Mouse (Mus musculus): ENCODE results near the gene Syt7. TPM values are rescaled to one million over a fixed set of nuclear protein-coding genes. Genes with fewer than 3 reads are reported as not detected.

Gene Syt7
- total RNA-seq, 2 experiments from 2014 or later: 3.5 TPM

DNA sequence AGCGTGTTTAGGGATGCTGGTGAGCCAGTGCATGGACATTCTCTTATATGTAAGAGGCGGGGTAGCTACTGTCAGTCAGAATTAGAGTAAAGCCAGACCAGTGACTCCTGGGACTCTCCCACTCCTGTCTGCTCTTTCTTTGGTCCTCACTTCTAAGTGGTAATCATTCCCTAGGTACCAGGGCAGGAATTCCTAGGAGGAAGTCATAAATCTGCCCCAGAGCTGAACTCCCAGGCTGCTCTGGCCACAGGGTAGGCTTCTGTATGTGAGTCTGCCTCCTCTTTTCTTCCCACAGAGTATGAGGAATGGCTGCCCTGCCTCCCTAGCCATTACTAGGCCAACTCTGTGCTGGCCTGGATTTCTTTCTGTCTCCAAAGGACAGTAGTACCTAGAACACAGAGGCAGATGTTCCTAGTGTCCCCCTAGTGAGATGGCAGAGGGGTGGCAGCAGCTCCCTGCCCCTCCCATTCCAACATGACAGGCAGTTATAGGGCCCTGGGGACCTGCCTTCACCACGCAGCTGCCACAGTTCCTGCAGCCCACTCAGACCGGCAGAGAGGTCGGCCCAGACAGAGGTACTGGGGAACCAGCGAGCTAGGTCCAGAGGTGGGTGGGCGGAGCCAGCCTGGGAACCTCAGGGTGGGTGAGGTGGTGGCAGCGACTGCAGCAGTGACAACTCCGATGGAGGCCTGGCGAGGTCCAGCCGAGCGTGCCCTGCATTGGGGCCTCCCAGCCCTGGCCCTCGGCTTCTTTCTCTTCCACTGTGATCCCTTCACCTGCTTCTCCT lies 36.8 kb downstream of the Syt7 start:
- DNase-seq: no peak

DNA sequence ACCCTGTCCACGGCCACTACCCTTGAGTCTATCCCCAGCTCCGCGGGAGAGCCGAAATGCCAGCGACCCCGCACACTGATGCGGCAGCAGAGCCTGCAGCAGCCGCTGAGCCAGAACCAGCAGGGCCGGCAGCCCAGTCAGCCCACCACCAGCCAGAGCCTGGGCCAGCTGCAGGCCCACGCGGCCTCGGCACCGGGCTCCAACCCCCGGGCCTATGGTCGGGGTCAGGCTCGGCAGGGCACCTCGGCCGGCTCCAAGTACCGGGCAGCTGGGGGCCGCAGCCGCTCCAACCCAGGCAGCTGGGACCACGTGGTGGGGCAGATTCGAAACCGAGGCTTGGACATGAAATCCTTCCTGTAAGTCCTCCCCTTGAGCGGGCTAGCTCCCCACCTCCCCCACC lies 37.4 kb downstream of the Syt7 start:
- no peak for DNase-seq

DNA sequence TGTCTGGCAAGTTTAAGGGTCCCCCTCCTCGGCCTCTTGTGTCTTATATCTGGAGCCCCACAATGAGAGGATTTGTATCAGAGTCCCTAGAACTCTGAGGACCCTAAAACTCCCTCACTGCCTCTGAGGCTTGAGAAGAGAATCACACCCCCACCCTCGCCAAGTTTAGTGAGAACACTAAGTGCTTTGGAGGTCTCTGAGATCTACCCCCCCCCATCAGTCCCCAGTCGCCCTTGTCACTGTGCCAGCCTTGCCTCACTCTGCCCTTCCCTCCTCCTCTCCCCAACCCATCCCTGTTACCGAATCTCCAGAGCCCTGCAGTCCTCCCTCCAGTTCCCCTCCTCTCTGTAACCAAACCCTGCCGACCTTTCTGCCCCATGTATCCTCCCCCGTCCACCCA lies 37.9 kb downstream of the Syt7 start:
- no peak for DNase-seq

DNA sequence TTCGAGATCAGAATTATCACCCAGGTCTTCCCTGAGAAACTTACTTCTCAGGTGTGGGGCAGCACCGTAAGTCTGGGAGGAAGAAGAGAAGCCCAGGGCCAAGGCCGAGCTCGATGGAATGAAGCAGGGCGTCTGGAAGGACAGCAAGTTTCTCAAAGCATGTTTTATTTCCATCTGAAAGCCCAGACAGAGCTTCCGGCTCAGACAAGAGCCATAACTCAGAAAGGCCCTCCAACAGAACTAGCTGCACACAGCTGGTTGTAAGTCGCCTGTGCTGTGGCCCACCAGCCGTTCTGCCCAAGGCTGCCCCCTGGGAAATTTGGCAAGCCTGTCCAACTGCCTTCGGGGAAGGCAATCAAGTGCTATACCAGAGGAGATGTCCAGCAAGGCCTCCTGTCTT lies 38.5 kb downstream of the Syt7 start:
- DNase-seq: no peak

DNA sequence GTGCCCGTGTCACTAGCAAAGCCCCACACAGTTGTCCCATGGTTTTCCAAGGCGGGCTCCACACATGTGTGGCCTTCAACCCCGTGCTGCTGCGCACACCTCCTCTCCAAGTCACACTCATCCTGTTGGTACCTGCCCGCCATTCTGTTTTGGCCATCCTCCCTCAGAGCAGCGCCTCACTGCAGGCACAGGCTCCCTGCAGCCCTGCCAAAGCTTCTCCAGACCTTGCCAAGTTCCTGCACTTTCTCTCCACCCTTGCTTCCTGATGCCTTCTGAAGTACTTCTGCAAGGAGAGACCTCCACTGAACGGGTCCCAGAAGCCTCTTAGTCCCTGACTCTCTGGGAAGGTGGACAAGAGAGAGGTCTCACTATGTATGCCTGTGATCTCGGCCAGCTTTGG lies 40.5 kb downstream of the Syt7 start:
- no peak for DNase-seq

DNA sequence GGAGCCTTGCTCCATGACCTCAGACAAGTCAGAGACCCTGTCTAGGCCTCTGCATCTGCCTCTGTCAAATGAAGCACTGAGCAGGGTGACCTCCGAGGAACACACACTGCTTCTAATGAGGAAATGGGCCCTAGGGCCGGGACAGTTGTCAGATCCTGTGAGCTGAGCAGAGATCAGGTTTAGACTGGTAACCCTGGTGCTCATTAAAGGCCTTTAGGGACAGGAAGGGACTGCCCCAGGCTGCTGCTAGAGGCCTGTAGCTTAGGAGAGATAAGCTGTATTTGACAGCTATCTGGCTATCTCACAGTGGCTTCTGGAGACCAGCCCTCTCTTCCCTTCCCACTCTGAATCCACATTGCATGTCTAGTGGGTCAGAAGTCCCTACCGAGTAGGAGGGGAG lies 42.5 kb downstream of the Syt7 start:
- DNase-seq: no peak

DNA sequence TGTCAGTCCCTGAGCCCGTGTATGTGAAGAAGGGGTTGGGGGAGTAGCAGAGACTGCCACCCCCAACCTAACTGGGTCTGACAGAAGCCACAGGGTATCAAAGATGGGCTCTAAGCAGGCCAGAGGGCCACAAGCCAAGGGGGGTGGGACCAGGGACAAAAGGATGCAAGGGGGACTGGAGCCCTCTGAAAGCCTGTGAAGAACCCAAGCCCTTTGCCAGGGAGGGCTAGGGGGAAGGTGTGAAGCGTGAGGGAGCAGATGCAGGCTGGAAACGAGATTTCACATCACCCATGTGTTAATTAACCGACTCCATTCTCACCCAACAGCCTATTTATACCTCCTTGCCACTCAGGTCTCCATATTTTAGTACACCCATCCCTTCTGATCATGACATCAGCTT lies 43.0 kb downstream of the Syt7 start:
- DNase-seq: no peak

DNA sequence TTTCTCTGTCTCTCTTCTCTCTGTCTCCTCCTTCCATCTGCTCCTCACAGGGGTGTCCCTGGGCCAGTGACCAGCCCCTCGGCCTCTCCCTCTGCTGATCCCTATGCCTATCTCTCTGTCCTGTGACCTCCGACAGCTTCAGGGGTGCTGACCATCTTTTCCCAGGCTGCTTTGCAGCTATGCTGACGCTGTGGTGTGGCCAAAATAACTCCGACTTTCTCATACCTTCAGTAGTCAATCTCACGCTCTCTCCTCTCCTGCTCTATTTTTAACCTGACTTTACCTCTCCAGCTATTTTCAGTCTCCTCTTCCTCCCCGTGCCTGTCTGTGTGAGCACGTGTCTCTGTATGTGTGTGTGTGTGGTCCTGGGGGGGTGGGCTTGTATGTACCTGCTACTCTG lies 44.3 kb downstream of the Syt7 start:
- DNase-seq: no peak

DNA sequence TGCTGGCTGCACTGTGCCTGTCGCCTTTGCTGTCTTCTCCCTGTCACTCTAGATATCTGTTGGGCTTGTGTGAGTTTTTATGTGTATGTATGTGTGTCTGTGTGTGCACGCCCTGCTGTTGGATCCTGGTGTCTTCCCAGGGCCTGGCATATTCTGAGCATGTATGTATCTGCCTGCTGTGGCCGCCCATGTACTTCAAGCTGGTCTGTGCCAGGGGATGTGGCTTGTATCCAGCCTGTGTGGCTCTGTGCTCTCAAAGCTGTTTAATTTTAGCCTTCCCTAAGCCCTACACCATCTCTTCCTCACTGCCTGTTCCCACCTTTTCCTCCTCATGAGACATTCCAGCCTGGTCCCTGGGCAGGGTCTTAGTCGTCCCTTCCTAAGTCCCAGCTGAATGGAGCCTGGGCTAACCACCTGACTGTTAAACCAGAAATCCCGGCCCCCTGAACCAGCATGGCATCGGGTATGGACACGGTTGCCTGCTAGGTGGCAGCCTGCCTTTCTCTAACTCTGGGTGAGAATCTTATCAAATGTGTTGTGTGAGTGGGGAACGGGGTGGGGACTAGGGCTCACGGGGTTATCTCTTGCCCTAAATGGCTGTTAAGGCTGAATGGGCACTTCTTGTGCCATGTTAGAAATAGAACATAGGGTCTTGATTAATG lies 45.1 kb downstream of the Syt7 start:
- no peak for DNase-seq

DNA sequence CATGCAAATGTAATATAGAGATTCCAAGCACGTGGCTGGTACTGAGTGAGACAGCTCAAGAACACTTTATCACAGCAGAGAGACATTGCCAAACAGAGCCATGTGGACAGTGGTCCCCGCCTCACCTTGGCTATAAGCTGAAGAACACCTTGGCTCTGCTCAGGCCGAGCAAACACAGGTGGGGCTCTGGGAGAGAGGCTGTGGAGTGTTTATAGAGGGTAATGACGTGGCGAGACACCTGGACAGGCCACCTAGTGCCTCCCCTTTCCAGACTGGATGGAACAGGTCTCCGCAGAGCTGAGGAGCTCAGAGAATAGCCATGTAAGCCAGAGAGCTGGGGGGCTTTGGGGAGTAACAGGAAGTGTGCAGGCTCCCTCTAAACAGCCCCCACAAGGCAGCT lies 46.0 kb downstream of the Syt7 start:
- DNase-seq: no peak

DNA sequence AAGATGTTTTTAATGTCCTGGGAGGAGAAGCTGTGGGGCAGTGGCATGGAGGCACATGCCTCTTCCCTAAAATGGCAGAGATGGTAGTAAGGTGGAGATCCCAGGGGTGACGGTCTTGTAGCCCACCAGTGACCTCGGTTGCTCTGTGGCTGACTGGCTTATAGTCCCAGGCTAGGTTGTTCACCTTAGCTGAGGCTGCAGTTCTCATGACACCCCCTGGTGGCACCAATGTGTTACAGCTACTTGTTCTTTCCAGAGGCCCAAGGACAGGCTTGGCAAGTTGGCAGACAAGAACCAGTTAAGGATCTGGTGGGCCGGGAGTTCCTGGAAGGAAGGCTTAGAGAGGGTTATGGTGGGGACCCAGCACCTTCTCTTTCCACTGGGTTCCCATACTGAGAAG lies 47.0 kb downstream of the Syt7 start:
- DNase-seq: peak; percentile 64

DNA sequence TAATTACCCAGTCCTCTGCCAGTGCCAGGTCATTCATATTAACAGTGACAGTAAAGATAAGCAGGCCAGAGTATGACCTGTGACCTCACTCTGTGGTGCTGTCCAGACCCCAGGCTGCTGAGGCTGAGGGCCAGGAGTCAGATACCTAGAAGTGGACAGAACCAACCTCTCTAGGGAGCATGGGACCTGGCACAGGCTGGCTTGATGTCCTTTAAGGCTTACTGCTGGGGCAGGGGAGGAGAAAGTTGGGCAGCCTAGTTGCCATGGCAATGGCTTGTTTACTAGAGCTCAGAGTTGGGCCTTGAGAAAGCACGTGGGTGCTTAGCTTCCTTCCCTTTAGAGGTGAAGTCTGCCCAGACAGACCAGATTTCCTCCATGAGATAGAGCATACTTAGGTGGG lies 47.8 kb downstream of the Syt7 start:
- DNase-seq: no peak

DNA sequence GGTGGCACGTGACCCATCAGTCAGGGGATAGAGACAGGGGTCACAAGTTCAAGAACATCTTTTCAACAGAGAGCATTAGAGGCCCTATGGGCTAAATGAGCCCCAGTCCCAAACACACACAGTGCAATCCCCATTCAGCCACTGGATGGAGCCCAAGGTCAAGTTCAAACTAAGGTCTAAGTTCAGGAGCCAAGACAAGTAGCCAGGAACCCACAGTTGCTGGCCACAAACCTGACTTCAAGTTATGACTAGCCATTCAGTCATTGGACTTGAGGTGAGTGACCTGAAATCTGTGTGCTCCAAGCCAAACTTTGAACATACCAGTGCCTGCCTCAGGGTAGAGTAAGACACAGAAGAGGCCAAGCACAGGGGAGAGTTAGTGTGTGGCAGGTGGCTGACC lies 48.6 kb downstream of the Syt7 start:
- no peak for DNase-seq

DNA sequence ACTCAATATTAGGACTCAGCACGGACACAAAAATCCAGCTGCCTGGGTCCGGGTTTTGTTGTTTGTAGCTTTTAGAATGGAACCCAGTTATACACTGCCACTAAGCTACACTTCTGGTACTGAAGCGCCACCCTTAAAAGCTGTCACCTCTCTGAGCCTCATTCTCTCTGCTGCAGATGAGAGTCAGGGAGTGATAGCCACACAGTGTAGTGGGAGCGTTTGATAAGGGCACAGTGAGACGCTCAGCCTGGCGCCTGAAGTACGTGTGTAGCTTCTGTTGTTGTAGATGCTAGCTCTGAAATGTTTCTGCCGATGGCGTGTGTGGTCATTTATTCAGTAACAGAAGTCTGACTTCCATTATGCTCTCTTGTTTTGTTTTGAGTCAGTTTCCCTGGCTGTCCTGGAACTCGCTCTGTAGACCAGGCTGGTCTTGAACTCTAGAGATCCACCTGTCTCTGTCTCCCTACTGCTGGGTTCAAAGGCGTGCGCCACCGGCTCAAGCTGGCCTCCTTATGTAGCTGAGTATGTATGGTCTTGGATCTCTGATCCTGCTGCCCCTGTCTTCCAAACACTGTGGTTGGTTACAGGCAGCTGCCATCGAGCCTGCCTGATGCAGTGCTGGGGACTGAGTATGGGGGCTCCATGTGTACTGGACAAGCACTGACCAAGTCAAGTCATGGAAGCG lies 55.9 kb downstream of the Syt7 start:
- no peak for DNase-seq

DNA sequence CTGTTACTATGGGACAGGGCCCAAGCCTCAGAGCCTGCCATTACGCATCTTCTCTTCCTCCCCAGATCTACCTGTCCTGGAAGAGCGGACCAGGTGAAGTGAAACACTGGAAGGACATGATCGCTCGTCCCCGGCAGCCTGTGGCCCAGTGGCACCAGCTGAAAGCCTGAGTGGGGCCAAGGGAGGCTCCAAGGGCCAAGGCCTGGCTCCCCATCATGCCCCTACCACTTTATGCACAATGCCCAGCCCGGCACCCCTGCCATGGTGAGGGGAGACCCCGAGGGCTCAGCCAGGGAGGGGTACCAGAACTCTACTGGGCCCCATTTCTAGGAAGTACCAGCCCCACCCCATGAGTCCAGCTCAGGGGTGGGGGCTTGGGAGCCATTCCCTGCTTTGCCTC lies 59.4 kb downstream of the Syt7 start:
- no peak for DNase-seq

DNA sequence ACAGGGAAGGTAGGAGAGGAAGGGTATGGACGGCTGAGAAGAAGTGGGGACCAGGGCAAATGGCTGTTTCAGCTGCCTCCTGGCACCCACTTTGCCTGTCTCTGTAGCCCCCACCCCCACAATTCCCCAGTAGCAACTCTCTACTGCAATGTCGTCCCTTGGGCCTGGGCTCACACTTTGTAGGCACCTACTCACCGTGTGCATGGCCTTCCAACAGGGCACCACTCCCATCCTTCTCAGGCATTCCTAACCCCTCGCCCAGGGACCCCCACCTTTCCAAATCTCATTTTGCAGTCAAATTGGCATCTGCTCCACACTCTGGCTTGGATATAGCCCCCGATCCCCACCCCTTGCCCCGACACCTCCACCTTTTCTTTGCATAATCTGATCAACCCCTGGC lies 60.3 kb downstream of the Syt7 start:
- no peak for DNase-seq

DNA sequence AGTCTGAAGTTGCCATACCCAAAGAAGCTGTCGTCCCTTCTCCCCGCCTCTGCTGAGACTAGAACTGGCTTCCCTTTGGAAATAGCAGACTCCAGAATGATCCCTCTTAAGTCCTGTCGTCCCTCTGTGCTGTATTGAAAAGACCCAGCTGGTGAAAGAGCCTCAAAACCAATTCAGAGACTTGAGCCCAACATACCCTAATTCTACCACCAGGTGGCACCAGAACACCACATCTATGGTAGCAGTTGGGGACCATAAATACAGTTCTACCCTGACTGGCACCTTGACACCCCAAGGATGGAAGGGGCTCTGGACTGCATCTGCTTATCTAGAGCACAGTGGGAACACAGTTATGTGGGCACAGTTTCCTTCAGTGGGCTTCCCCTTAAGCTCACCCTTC lies 60.8 kb downstream of the Syt7 start:
- DNase-seq: peak; percentile 65

DNA sequence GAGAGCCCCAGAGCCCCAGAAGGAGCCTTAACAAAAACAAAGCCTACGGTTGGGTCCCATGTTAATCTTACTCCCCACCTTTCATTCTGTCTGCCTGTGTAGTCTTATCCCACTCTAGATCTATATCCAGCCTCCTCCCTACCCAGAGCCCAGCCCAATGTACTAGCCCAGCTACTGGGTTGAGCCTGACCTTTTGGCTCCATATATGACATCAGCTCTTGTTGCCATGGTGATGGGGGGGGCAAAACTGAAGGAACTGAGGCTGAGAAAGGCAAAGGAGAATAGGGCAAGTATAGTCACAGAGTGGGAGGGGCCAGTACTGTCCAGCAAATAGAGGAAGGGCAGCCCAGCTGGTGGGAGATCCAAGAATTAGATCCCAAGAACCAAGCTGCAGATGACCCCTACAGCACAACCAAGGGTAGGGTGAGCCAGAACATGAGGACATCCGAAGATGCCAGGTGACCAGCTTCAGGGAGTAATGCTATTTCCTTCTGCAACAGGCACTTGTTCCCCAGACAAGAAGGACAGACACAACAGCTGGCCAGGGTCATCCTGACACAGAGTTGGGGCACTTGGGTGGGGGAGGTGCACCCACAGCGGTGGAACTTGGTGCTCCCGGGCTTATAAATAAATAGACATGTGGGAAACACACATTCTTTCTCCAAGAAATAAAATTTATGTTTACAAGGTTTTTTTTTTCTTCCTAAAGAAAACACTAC lies 66.0 kb downstream of the Syt7 start:
- DNase-seq: no peak

DNA sequence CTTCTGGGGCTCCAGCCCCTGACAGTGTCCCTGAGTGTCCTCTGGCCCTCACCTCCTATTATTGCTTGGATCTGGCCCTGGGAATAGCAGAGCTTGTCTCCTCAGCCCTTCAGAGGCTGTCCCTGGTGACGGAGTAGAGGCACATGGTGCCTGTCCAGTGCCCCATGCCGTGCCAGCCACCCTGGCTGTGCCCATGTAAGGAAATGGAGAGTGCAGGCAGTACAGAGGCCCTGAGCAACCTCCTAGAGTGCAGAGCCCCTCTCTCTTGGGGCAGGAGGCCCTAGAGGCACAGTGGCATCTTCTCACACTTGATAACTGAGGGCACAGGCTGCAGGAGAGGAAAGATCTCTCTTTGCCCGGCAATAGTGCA lies 66.5 kb downstream of the Syt7 start:
- no peak for DNase-seq

DNA sequence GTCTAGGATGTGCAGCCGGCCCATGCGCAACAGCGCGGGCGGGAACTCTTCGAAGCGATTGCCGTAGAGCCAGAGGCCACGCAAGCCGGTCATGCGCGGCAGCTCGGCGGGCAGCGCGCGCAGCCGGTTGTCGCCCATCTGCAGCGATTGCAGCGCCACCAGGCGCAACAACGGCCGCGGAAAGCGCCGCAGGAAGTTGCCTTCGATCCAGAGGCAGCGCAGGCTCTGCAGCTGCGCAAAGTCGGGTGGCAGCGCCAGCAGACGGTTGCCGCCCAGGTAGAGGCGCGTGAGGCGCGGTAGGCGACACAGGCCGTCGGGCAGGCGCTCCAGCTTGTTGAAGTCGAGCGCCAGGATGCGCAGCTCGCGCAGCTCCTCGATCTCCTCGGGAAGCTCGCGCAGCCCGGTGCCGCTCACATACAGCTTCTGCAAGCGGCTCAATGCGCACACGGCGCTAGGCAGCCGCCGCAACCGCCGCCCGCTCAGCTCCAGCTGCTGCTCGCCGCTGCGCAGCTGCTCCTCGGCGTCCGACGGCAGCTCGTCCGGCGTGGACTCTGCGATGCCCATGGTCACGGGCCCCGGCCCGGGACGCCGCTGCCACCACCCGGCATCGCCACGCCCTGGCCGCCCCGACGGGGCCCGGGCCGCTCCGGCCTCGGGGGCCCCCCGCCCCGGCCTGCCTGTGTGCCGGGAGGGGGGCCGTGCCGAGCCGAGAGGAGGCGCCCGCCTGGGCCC lies 68.0 kb downstream of the Syt7 start, which contains the start of gene Lrrc10b:
TSS of gene Lrrc10b (minus strand) at position 722 of the 732 bp plus-strand sequence.
- peak; percentile 63 for DNase-seq

DNA sequence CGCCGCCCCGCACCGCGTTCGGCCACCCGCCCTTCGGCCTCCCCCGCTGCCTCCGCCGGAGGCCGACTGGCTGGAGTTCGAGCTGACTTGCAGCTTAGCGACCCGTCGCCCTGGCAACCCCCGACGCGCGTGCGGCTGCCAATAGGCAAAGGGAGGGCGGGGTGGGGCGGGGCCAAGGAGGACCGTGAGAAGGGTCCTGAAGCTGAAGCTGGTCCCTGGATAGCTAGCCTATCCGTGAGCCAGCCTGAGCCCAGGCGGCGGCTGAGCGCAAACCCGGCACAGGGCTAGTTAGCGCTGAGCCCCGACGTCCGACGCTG lies 68.6 kb downstream of the Syt7 start:
- DNase-seq: peak; percentile 51

DNA sequence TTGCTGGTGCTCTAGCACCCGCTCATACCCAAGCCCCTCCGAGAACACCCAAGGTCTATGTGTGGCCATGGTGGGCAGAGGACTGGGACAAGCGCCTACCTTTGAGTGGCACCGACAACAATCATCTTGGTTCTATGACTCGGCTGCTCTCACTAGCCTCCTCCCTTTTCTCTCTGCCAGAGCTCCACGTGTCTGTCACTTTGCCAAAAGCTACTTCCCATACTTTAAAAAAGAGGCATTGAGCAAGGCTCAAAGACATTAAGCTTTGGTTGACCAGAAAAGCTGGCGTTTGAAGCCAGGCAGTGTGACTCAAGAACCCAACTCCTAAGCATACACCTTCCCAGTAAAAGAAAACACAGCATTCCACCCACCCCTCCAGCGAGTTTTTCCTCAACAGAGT lies 69.2 kb downstream of the Syt7 start:
- DNase-seq: no peak

Measured in gastrocnemius, postnatal 10 days (tissue).